Mouse (Mus musculus): ENCODE measurements around the gene Tmem251.

DNA sequence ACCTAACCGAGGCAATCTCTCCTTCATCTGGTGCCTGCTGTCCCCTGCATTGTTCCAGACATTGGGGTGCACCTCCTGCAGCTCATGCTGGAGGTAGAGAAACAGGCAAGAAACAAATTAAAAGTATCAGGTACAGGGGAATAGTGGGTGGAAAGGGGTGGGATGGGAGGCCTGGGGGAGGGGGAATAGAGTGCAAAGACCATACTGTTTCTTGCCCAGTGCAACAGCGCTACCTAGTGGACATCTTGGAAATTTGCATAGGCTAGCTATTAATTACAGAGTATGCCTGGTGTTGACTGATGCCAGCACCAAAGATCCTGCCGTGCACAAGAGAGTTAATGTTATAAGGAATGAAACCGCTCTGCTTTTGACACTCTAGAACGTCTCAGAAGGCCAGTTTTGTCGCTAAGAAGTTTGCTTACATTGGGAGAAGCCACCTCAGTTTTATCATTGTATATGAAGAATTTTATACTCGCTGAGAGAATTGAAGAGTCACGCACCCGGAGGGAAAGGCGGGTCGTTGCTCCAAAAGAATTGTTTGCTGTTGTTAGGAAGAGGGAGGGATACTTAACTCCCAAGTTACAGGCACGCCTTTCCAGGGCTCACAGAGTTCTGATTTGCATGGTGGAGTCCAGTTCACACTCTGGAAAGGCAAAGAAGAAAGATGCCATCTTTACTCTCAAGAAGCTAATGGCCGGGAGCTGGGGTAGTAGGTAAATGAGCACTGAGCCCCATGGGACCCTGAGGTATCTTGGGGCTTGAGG, 23.8 kb upstream of the Tmem251 start:
- TF ChIP-seq CTCF (IDR thresholded peaks at IDR 0.05; ENCODE audit: control insufficient read depth, insufficient read depth, low read length) (peak; percentile 55), POLR2A (IDR thresholded peaks at IDR 0.05; ENCODE audit: borderline replicate concordance, control insufficient read depth, low read depth, low read length) (no peak)
